Mouse (Mus musculus): ENCODE data around the gene Pemt.

The Pemt gene

DNA sequence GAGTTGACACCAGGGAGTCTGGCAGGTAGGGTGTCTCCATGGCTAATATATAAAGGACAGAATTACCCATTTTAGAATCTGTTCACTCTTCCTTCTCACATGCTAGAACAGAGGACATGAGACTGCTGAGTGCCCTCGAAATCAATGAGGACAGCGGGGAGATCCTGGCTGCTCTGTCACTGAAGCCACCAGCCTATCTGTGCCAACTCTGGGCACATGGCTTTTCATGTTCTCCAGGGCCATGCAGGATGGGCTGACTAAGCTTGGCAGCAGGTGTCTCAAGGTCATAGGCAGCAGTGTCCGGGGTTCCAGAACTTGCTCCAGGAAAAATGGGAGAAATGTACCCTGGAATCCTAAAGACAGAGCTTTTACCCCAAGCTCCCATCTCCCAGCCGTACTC is 21.4 kb upstream of the Pemt start:
- CTCF ChIA-PET = interaction anchor here in 2 of 4 experiments (0.8 to 1.5 kb wide), 6 partner anchors 9 to 240 kb away, joined by 3 to 4 read pairs (median 3); no protein-coding TSS in a partner anchor
- POLR2A ChIA-PET = interaction anchor here in 1 of 4 experiments (0.7 kb wide), 1 partner anchor 146 kb away, joined by 3 read pairs; no protein-coding TSS in a partner anchor

DNA sequence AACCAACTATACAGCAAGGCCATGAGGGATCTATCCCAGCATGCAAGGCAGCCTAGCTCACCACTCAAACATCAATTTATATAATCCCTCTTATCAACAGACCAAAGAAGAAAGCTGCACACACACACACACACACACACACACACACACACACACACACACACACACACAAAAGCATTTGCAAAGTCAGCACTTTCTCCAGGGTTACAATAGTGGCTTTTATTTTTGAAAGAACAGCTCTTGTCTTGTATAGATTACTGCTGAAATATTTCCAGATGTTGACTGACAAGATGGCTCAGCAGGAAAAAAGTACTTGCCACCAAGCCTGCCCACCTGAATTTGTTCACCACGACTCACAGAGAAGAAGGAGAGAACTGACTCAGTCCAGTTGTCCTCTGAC is 19.0 kb upstream of the Pemt start:
- POLR2A ChIA-PET = interaction anchor here in 2 of 4 experiments (0.6 to 1.5 kb wide), 3 partner anchors 38 to 1040 kb away, joined by 3 to 4 read pairs (median 4); no protein-coding TSS in a partner anchor

GRCm38 (mm10) chr11:60061504-60062006 is 15.3 kb upstream of the Pemt start:
- ChIA-PET POLR2A (interaction anchor here in 1 of 4 experiments (1.9 kb wide), 1 partner anchor 12 kb away, joined by 4 read pairs; no protein-coding TSS in a partner anchor), CTCF (no interaction called here)

More for the DNA sequence above, 19.0 kb upstream of the Pemt start:
- CTCF ChIA-PET = interaction anchor here (0.6 to 1.5 kb wide), 4 partner anchors 11 to 40 kb away, joined by 3 to 4 read pairs (median 4); no protein-coding TSS in a partner anchor

DNA sequence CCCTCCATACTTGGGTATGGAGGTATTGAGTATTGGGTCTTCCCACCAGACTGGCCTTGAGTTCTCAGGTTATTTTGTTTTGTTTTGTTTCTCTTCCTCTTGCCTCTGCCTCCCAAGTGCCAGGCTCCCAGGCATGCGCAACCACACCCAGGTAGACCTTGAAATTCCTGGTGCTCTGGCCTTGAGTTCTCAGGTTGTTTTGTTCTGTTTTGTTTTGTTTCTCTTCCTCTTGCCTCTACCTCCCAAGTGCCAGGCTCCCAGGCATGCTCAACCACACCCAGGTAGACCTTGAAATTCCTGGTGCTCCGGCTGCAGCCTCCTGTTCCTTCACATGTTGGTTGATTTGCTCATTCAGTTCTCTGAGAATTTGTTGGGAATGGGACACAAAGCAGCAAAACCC is 13.7 kb upstream of the Pemt start:
- ChIA-PET CTCF (no interaction called here), POLR2A (interaction anchor here in 1 of 4 experiments (0.6 kb wide), 1 partner anchor 79 kb away, joined by 3 read pairs; no protein-coding TSS in a partner anchor)

DNA sequence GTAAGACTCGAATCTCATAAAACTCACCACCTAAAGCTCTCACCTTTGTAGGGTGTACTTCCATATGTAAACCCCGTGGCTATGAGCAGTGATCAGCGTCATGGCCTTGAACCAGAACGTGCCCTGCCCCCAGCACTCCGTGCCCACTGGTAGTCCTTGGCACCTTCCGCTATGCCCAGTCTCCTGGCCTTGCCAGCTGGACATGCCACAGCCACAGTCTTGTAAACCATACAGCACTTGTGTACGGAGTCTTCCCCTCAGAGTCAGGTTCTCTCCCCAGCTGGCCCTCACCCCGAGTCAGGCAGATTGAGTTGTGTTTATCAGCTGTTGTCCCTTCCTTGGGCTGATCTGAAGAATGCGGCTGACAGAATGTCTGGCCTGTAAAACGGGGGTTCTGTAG is 12.2 kb upstream of the Pemt start:
- ChIA-PET CTCF (interaction anchor here in 2 of 4 experiments (1.1 to 1.2 kb wide), 2 partner anchors 12 to 19 kb away, joined by 3 read pairs; no protein-coding TSS in a partner anchor), POLR2A (interaction anchor here in 1 of 4 experiments (1.0 to 1.3 kb wide), 2 partner anchors 12 to 13 kb away, joined by 3 read pairs; partner anchors contain the start of gene Pemt)

GRCm38 (mm10) chr11:60057987-60058386 is 11.7 kb upstream of the Pemt start:
- CTCF ChIA-PET = interaction anchor here in 2 of 4 experiments (1.1 to 1.2 kb wide), 2 partner anchors 13 to 19 kb away, joined by 3 read pairs; no protein-coding TSS in a partner anchor
- POLR2A ChIA-PET = interaction anchor here in 1 of 4 experiments (1.0 kb wide), 1 partner anchor 12 kb away, joined by 3 read pairs; the partner anchor contains the start of gene Pemt

GRCm38 (mm10) chr11:60056520-60056919 is 10.2 kb upstream of the Pemt start:
- CTCF ChIA-PET = no interaction called here
- POLR2A ChIA-PET = interaction anchor here in 1 of 4 experiments (0.5 kb wide), 1 partner anchor 29 kb away, joined by 3 read pairs; no protein-coding TSS in a partner anchor

GRCm38 (mm10) chr11:60048841-60049240 is 2.6 kb upstream of the Pemt start:
- CTCF ChIA-PET = interaction anchor here in 1 of 4 experiments (1.2 kb wide), 1 partner anchor 28 kb away, joined by 3 read pairs; no protein-coding TSS in a partner anchor
- POLR2A ChIA-PET = interaction anchor here in 1 of 4 experiments (1.1 to 1.3 kb wide), 2 partner anchors 10 to 564 kb away, joined by 3 read pairs; no protein-coding TSS in a partner anchor

GRCm38 (mm10) chr11:60045676-60046057 is 622 bp downstream of the Pemt start:
- ChIA-PET POLR2A (interaction anchor here in 3 of 4 experiments (0.6 to 1.7 kb wide), 16 partner anchors 9 to 1045 kb away, joined by 3 to 7 read pairs (median 4); partner anchors contain the start of genes Cops3 (in 1 of the 3), Llgl1 (in 1 of the 3), Nt5m (in 1 of the 3) and Rasd1 (in 1 of the 3)), CTCF (interaction anchor here in 2 of 4 experiments (1.0 to 1.3 kb wide), 5 partner anchors 9 to 245 kb away, joined by 3 to 11 read pairs (median 5); partner anchors contain the start of gene Rasd1 (in 1 of the 2))

- POLR2A ChIA-PET = interaction anchor here in 2 of 4 experiments (1.0 to 1.7 kb wide), 4 partner anchors 8 to 166 kb away, joined by 3 to 6 read pairs (median 3); no protein-coding TSS in a partner anchor
- CTCF ChIA-PET = no interaction called here
Observed at GRCm38 (mm10) chr11:60044777-60045176, 1.5 kb downstream of the Pemt start.

DNA sequence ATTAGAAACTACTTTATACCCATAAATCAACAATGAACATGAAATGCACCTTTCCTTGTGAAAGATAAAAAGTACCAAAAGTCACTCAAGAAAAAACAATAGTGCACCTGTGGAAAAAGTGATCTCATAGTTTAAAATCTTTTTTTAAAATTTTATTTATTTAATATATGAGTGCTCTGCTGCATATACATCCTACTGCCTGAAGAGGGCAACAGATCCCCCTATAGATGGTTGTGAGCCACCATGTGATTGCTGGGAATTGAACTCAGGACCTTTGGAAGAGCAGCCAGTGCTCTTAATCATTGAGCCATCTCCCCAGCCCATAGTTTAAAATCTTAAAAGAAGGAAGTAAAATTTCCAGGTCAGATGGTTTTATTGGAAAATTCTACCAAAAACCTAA is 4.0 kb downstream of the Pemt start:
- CTCF ChIA-PET = no interaction called here
- POLR2A ChIA-PET = no interaction called here

DNA sequence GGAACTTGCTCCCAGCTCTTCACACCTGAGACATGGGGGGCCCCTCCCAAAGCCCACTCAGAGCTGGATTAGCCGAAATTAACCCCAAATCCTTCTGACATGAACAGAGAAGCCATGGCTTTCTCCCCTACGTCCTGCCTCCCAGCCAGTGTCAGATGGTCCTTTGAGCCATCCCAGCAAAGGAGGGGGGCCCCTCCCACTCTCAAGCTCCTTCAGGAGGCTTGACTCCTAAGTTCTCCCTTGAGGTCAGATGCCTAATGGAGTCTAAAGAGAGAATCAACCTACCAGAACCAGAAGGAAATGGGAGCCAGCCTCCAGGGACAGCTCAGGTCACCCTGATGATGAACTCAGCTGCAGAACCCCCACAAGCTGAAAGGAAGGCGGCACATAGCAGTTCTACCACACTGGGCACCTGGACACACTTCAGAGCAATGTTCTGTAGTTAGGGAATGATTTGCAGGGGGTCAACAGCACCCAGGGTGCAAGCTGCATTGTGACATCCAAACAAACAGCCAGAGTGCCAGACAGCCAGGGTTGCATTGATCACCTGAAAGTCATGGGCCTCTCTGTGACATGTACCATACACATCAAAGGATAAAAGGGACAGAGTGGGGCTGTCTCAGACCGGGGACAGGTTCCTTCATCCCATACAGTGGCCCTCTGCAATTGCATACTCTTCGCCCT is 9.6 kb downstream of the Pemt start:
- ChIA-PET CTCF (interaction anchor here in 1 of 4 experiments (0.7 to 1.8 kb wide), 4 partner anchors 9 to 34 kb away, joined by 3 to 6 read pairs (median 4); partner anchors contain the start of gene Pemt), POLR2A (interaction anchor here in 2 of 4 experiments (0.7 to 0.8 kb wide), 3 partner anchors 9 to 76 kb away, joined by 3 read pairs; no protein-coding TSS in a partner anchor)

GRCm38 (mm10) chr11:60034911-60035400 is 11.3 kb downstream of the Pemt start:
- POLR2A ChIA-PET = interaction anchor here in 1 of 4 experiments (0.8 to 1.6 kb wide), 2 partner anchors 11 to 114 kb away, joined by 3 to 6 read pairs; partner anchors contain the start of gene Pemt
- CTCF ChIA-PET = interaction anchor here in 1 of 4 experiments (1.7 kb wide), 1 partner anchor 33 kb away, joined by 4 read pairs; no protein-coding TSS in a partner anchor

- POLR2A ChIA-PET = interaction anchor here in 1 of 4 experiments (1.6 kb wide), 1 partner anchor 11 kb away, joined by 6 read pairs; the partner anchor contains the start of gene Pemt
- CTCF ChIA-PET = interaction anchor here in 2 of 4 experiments (0.5 to 1.7 kb wide), 2 partner anchors 34 to 246 kb away, joined by 4 to 11 read pairs; no protein-coding TSS in a partner anchor
Observed at GRCm38 (mm10) chr11:60034293-60034692, 12.0 kb downstream of the Pemt start.

GRCm38 (mm10) chr11:60032586-60033430 is 13.5 kb downstream of the Pemt start:
- CTCF ChIA-PET = no interaction called here
- POLR2A ChIA-PET = interaction anchor here in 1 of 4 experiments (0.5 to 1.3 kb wide), 2 partner anchors 13 to 152 kb away, joined by 3 to 5 read pairs; partner anchors contain the start of gene Pemt

DNA sequence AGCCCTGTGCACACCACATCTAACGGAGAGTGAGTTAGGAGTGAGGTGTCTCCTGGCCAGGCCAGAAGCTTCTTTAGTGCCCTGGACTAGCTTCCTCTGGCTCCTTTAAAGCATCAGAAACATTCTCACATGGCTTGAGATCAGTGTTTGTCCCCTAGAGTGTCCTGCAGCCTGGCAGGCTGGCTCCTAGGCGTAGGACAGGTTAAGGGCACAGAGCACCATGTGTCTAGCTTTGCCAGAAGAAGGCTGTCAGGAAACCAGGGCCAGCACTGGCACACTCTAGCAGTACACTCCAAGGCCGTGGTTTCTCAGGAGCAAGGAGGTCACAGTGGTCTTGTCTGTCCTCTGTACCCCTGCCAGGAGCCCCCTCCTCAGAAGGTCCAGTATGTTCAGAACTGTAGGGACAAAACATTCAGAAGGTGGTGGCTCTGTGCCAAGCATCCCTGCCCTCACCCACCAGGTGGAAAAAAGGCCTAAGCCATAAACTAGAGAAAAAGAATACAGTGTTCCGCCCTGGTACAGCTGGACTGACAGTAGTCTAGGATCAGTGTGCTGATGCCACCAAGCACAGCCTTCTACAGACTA is 15.4 kb downstream of the Pemt start:
- ChIA-PET POLR2A (interaction anchor here in 2 of 4 experiments (0.6 to 1.7 kb wide), 3 partner anchors 89 to 946 kb away, joined by 3 to 4 read pairs (median 3); no protein-coding TSS in a partner anchor), CTCF (interaction anchor here in 2 of 4 experiments (0.9 kb wide), 3 partner anchors 14 to 116 kb away, joined by 3 to 4 read pairs (median 3); no protein-coding TSS in a partner anchor)

DNA sequence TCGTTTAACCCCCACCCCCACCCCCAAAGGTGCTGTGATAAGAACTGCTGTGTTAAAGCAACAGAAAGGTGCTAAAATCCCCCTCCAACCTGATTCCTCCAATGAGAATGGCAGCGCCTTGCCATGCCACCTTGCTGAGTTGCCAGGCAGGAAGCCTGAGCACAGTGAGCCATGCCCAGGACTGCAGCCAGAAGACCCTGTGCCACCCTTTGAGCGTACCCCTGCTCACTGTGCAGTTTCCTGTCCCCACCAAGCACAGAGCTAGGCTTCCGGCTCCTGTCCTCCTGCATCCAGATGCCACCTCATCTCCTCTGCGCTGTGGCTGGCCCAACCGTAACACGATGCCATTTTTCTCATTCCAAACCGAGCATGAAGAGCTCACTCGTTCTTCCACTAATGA is 16.3 kb downstream of the Pemt start:
- CTCF ChIA-PET = interaction anchor here in 1 of 4 experiments (0.9 kb wide), 1 partner anchor 13 kb away, joined by 4 read pairs; no protein-coding TSS in a partner anchor
- POLR2A ChIA-PET = no interaction called here
